Mouse (Mus musculus): ENCODE measurements around the gene Selenoh.

GRCm38 (mm10) chr2:84646138-84646537, 24.4 kb downstream of the Selenoh start:
- TF ChIP-seq POLR2A (IDR thresholded peaks at IDR 0.05; ENCODE audit: borderline replicate concordance, extremely low read depth, low read depth, low read length) (no peak), CTCF (IDR thresholded peaks at IDR 0.05; ENCODE audit: insufficient read depth, low read length) (no peak)
